Mouse (Mus musculus) liver, embryonic 14.5 days (tissue): Measurements from ENCODE around the gene Tac4. TPM values are rescaled to one million over a fixed set of nuclear protein-coding genes. Genes with fewer than 3 reads are reported as not detected.
A peak's percentile ranks its signal among the peaks of the same experiment; 100 is the strongest.

ENCODE experiments used
- ATAC-seq: fragments of 200-750 bp; cut with Nextera tagmentation; 2 replicates; pipeline ENCODE4 v1.8.0; 2017; ENCODE audit warnings: moderate number of reproducible peaks, mild to moderate bottlenecking, moderate library complexity; ENCODE audit not compliant: insufficient read depth
- DNase-seq, 3 experiments: peaks; one replicate each; pipeline ENCODE4 v3.0.0-alpha.2; 2012 to 2013; ENCODE audit warnings: low read depth in 3 of 3, low spot score in 3 of 3
- H3K27ac ChIP-seq: fragments of 300-500 bp; sonication (generic); 2 replicates; pipeline ENCODE4 v1.5.1; 2014; ENCODE audit warnings: moderate library complexity, mild to moderate bottlenecking, control low read depth, inconsistent platforms
- H3K27me3 ChIP-seq: fragments of 300-500 bp; sonication (generic); 2 replicates; pipeline ENCODE4 v1.6.1; 2014; ENCODE audit warnings: mild to moderate bottlenecking, low read length, moderate library complexity; ENCODE audit not compliant: control insufficient read depth, insufficient read depth
- H3K36me3 ChIP-seq: fragments of 300-500 bp; sonication (generic); replicated peaks from 2 replicates; pipeline ENCODE4 v1.6.1; 2014; ENCODE audit warnings: low read depth; ENCODE audit not compliant: control insufficient read depth, insufficient read depth
- H3K4me1 ChIP-seq, 2 experiments: fragments of 200-500 bp in 1 of 2; fragments of 300-500 bp in 1 of 2; sonication (generic) in 1 of 2; replicated peaks; 2 replicates each; pipeline ENCODE4 v1.6.1; 2012 to 2014; ENCODE audit warnings: antibody characterized with exemption in 1 of 2, inconsistent platforms in 1 of 2, low read length in 1 of 2; ENCODE audit not compliant: control insufficient read depth in 2 of 2, insufficient read depth in 2 of 2
- H3K4me2 ChIP-seq: fragments of 300-500 bp; sonication (generic); 2 replicates; pipeline ENCODE4 v1.6.1; 2014; ENCODE audit warnings: low read depth, mild to moderate bottlenecking, control low read depth, moderate library complexity
- H3K4me3 ChIP-seq, 2 experiments: fragments of 200-500 bp in 1 of 2; fragments of 300-500 bp in 1 of 2; sonication (generic) in 1 of 2; 2 replicates each; pipeline ENCODE4 v1.5.1; 2012 to 2014; ENCODE audit warnings: low read depth in 2 of 2, low read length in 2 of 2, mild to moderate bottlenecking in 2 of 2, control low read depth in 1 of 2, inconsistent platforms in 1 of 2, moderate library complexity in 1 of 2; ENCODE audit not compliant: insufficient read depth in 1 of 2
- H3K9ac ChIP-seq: fragments of 300-500 bp; sonication (generic); replicated peaks from 2 replicates; pipeline ENCODE4 v1.6.1; 2014; ENCODE audit warnings: mild to moderate bottlenecking, control low read depth, moderate library complexity
- H3K9me3 ChIP-seq: fragments of 300-500 bp; sonication (generic); 2 replicates; pipeline ENCODE4 v1.6.1; 2016; ENCODE audit warnings: low read length, mixed read lengths; ENCODE audit not compliant: control insufficient read depth
- CTCF ChIP-seq: IDR thresholded peaks from 2 replicates; pipeline ENCODE4 v1.5.1; 2016; ENCODE audit warnings: antibody characterized with exemption, low read depth, control low read depth
- EP300 ChIP-seq: IDR thresholded peaks from 2 replicates; pipeline ENCODE4 v1.6.1; 2016; ENCODE audit warnings: antibody characterized with exemption, low read depth
- WGBS: fragments of 180-500 bp; shearing (Covaris S2); extraction: QIAGEN DNeasy Blood & Tissue Kit; methylation state at CpG from one replicate; pipeline ENCODE4 v1.1.7; 2014; ENCODE audit not compliant: insufficient replicate concordance; 5-methylcytosine and 5-hydroxymethylcytosine counted together
- polyA plus RNA-seq, 2 experiments: library from polyadenylated mRNA; depleted of rRNA in 1 of 2; stranded (reverse) in 1 of 2; unstranded in 1 of 2; fragments of >200 nt; fragmentation: Nextera tagmentation in 1 of 2; extraction: Ambion mirVana in 1 of 2; gene quantifications; 2 replicates each; pipeline versions ENCODE4 v1.2.1 to v1.2.3; 2012 to 2014

Tac4 gene
- polyA plus RNA-seq, 2 experiments: 0.04 TPM; not detected in 1

- no peak overlapping the region for H3K4me3 ChIP-seq
- no peak overlapping the region for H3K4me2 ChIP-seq
- peaks cover 99% of the 10 kb centered on the region for H3K36me3 ChIP-seq
- no peaks in the 10 kb centered on the region for H3K27me3 ChIP-seq
- 88% methylated on average over 4 of the region's 4 CpGs for WGBS
- TF ChIP-seq CTCF (peak; percentile 32; the same call in 1 of the 2 replicates), EP300 (no peak)
- H3K4me1 ChIP-seq: no peaks in the 10 kb centered on the region
- DNase-seq: no peak
- no peak overlapping the region for H3K9ac ChIP-seq
- H3K9me3 ChIP-seq: no peaks in the 10 kb centered on the region
- no peak overlapping the region for H3K27ac ChIP-seq
- ATAC-seq: no peak
Measured at GRCm38 (mm10) chr11:95279061-95279659, 17.8 kb downstream of the Tac4 start.

- H3K9me3 ChIP-seq: no peaks in the 10 kb centered on the region
- DNase-seq: no peak
- no peak overlapping the region for H3K27ac ChIP-seq
- 92% methylated on average over 5 of the region's 5 CpGs for whole genome bisulfite sequencing
- H3K4me1 ChIP-seq: no peaks in the 10 kb centered on the region
- H3K4me2 ChIP-seq: no peak overlapping the region
- no peak overlapping the region for H3K9ac ChIP-seq
- no peak overlapping the region for H3K4me3 ChIP-seq
- no peak for ATAC-seq
- no peaks in the 10 kb centered on the region for H3K27me3 ChIP-seq
- peaks cover 98% of the 10 kb centered on the region for H3K36me3 ChIP-seq
- TF ChIP-seq EP300 (no peak), CTCF (no peak)
Measured at GRCm38 (mm10) chr11:95282331-95282730, 21.0 kb downstream of the Tac4 start.

- H3K27me3 ChIP-seq: no peaks in the 10 kb centered on the region
- TF ChIP-seq EP300 (no peak), CTCF (no peak)
- DNase-seq (no peak), ATAC-seq (no peak)
- WGBS: 47% methylated on average over 4 of the region's 4 CpGs
- no peak overlapping the region for H3K4me2 ChIP-seq
- no peaks in the 10 kb centered on the region for H3K9me3 ChIP-seq
- peaks cover 0 to 3% of the 10 kb centered on the region in 2 experiments; a peak in 2 of 4 replicates for H3K4me1 ChIP-seq
- H3K4me3 ChIP-seq: no peak overlapping the region
- peaks cover 87% of the 10 kb centered on the region for H3K36me3 ChIP-seq
- H3K9ac ChIP-seq: no peak overlapping the region
- no peak overlapping the region for H3K27ac ChIP-seq
Measured at GRCm38 (mm10) chr11:95291998-95292397, 30.7 kb downstream of the Tac4 start.

GRCm38 (mm10) chr11:95293017-95293624, 31.8 kb downstream of the Tac4 start:
- Histone ChIP-seq H3K27me3 (no peaks in the 10 kb centered on the region), H3K27ac (no peak overlapping the region), H3K36me3 (peaks cover 85% of the 10 kb centered on the region), H3K4me2 (no peak overlapping the region), H3K9ac (no peak overlapping the region), H3K4me3 (no peak overlapping the region), H3K4me1 (peaks cover 0 to 3% of the 10 kb centered on the region in 2 experiments; a peak in 2 of 4 replicates), H3K9me3 (no peaks in the 10 kb centered on the region)
- DNase-seq (no peak), ATAC-seq (no peak)
- 39% methylated on average over 8 of the region's 8 CpGs for WGBS
- TF ChIP-seq EP300 (no peak), CTCF (no peak)

- Histone ChIP-seq H3K4me1 (peaks cover 0 to 3% of the 10 kb centered on the region in 2 experiments; a peak in 2 of 4 replicates), H3K27ac (no peak overlapping the region), H3K27me3 (no peaks in the 10 kb centered on the region), H3K36me3 (peaks cover 81% of the 10 kb centered on the region), H3K4me2 (no peak overlapping the region), H3K9ac (no peak overlapping the region), H3K9me3 (no peaks in the 10 kb centered on the region), H3K4me3 (no peak overlapping the region)
- WGBS: 90% methylated on average over 13 of the region's 13 CpGs
- ATAC-seq: no peak
- DNase-seq: no peak
- no peak for TF ChIP-seq EP300
- TF ChIP-seq CTCF: no peak
Measured at GRCm38 (mm10) chr11:95295736-95296135, 34.4 kb downstream of the Tac4 start.
